Mouse (Mus musculus): ENCODE results near the gene Prrc2b. TPM values are rescaled to one million over a fixed set of nuclear protein-coding genes. Genes with fewer than 3 reads are reported as not detected.
A peak's percentile ranks its signal among the peaks of the same experiment; 100 is the strongest.

The Prrc2b gene
- polyA plus RNA-seq, 1 experiment from 2014 or later = 41.5 TPM

DNA sequence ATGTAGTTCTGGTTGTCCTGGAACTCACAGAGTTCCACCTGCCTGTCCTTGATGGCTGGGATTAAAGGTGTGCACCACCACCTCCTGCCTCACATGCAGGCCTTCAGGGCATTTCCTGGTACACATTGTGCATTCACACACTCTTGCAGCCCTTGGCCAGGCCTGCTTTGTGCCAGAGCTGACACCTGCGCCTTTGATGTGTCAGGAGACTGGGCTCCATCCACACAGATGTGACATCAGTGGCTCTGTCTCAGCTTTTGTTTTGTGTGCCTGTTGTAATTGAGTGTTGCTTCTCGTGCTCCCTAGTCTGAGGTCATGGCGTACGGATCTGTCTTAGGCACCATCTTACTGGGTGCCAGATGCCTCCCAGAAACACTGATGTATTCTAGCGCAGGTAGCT lies 30.5 kb downstream of the Prrc2b start:
- peaks cover 55% of the 10 kb centered on the region for H3K4me1 ChIP-seq
- 94% methylated on average over 5 of the region's 5 CpGs for WGBS
- H3K27me3 ChIP-seq (ENCODE audit: low read depth, poor library complexity, severe bottlenecking) = no peaks in the 10 kb centered on the region

DNA sequence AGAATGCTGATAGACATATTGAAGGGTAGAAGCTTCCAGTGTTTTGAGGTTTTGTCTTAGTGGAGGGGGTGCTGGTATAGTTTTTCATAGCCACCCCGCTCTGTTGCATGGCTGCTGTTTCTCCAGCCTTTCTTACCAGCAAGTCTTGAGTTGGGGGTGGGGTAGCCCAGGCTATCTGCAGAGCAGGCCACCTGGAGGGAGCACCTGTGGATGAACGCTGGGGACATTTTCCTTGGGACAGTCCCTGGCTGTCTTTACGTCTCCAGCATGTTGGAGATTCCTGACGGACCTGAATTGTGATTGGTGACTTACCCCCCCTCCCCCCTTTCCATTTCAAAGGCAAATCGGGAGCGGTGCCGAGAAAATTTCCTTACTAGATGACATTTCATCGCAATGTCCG lies 31.2 kb downstream of the Prrc2b start:
- Histone ChIP-seq H3K4me1 (peaks cover 47% of the 10 kb centered on the region), H3K4me3 (no peak overlapping the region), H3K9me3 (replicated peaks) (no peaks in the 10 kb centered on the region), H3K36me3 (peaks cover 60% of the 10 kb centered on the region), H3K27me3 (ENCODE audit: low read depth, poor library complexity, severe bottlenecking) (no peaks in the 10 kb centered on the region), H3K27ac (replicated peaks) (0 out of 2 replicates have a peak overlapping the region, but pooled peaks have one; percentile 46)
- DNase-seq (ENCODE audit: low spot score) = no peak
- WGBS = 81% methylated on average over 9 of the region's 9 CpGs

More for the DNA sequence above, 30.5 kb downstream of the Prrc2b start:
- no peak for DNase-seq (ENCODE audit: low spot score)
- Histone ChIP-seq H3K4me3 (no peak overlapping the region), H3K36me3 (peaks cover 57% of the 10 kb centered on the region), H3K9me3 (replicated peaks) (no peaks in the 10 kb centered on the region), H3K27ac (replicated peaks) (no peak overlapping the region)

DNA sequence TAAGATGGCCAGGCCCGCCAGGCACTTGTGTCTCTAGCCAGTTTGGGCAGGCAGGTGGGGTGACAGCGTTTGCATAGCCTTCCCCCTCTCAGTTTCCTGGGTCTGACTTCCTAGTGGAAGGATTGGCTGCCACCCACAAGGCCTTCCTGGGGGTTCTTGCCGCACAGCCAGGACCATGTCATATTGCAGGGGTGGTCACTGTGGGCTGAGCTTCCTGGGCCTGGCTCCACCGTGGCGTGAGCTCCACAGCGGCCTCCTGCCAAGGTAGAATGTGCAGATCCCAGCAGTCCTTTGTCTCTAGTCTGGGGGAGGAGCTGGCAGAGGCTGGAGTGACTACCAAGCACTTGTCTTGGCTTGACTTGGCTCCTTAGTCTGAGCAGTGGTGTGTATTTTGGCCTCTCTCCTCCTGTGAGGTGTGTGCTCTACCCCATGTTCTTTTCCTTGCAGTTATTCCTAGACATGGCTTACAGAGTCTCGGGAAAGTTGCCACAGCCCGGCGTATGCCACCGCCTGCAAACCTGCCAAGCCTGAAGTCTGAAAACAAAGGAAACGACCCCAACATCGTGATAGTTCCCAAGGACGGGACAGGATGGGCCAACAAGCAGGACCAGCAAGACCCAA lies 31.9 kb downstream of the Prrc2b start:
- Histone ChIP-seq H3K9me3 (replicated peaks) (no peaks in the 10 kb centered on the region), H3K4me3 (no peak overlapping the region), H3K27me3 (ENCODE audit: low read depth, poor library complexity, severe bottlenecking) (no peaks in the 10 kb centered on the region), H3K36me3 (peaks cover 67% of the 10 kb centered on the region), H3K4me1 (peaks cover 40% of the 10 kb centered on the region), H3K27ac (replicated peaks) (0 out of 2 replicates have a peak overlapping the region, but pooled peaks have one; percentile 10)
- WGBS = 73% methylated on average over 13 of the region's 13 CpGs
- no peak for DNase-seq (ENCODE audit: low spot score)

DNA sequence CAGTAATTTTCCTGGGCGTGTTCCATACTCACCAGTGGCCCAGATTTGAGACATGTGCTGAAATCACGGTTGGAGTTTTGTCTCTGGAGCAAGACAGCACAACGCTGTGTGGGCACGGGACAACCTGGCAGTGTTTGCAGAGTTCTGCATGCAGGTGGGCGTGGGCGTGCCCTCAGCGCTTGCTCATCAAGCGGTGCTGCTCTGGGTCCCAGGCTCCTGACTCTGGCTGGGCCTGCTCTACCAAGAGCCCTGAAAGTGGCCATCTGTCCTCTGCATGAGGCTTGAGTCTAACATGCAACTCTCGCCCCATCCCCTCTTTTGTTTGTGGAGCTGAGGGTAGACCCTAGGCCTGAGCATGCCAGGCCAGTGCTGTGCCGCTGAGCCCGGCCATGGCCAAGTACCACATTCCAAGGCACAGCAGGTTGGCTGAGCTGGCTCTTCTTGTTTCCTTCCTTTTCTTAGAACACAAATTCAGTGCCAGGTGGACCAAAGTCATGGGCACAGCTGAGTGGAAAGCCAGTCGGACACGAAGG lies 36.2 kb downstream of the Prrc2b start:
- 95% methylated on average over 13 of the region's 13 CpGs for WGBS
- H3K36me3 ChIP-seq = peaks cover 98% of the 10 kb centered on the region
- H3K4me3 ChIP-seq = no peak overlapping the region

DNA sequence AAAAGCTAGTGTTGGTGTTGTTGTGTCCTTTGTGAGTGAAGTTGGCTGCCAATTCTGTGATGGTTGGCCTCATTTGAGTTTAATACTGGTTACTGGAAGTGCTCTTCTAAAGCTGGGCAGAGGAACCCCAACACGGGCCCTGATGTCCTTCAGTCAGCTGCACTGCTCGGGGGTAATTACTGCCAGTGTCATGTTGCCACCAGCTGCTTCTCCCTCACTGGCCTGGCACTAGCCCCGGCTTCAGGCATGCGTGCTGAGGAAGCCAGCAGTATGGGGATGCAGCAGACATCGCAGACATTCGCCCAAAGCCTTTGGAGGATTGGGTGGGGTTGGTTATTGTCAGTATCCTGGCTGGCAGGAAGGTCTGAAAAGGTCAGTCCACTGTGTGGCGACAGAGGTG lies 36.8 kb downstream of the Prrc2b start:
- Histone ChIP-seq H3K4me1 (peaks cover 7% of the 10 kb centered on the region), H3K27me3 (ENCODE audit: low read depth, poor library complexity, severe bottlenecking) (no peaks in the 10 kb centered on the region), H3K9me3 (replicated peaks) (no peaks in the 10 kb centered on the region), H3K36me3 (peaks cover 98% of the 10 kb centered on the region), H3K4me3 (no peak overlapping the region), H3K27ac (replicated peaks) (no peak overlapping the region)
- 92% methylated on average over 7 of the region's 7 CpGs for WGBS
- DNase-seq (ENCODE audit: low spot score) = no peak

More for the DNA sequence above, 36.2 kb downstream of the Prrc2b start:
- DNase-seq (ENCODE audit: low spot score) = no peak
- peaks cover 12% of the 10 kb centered on the region for H3K4me1 ChIP-seq
- H3K27me3 ChIP-seq (ENCODE audit: low read depth, poor library complexity, severe bottlenecking) = no peaks in the 10 kb centered on the region
- H3K27ac ChIP-seq (replicated peaks) = no peak overlapping the region
- H3K9me3 ChIP-seq (replicated peaks) = no peaks in the 10 kb centered on the region

DNA sequence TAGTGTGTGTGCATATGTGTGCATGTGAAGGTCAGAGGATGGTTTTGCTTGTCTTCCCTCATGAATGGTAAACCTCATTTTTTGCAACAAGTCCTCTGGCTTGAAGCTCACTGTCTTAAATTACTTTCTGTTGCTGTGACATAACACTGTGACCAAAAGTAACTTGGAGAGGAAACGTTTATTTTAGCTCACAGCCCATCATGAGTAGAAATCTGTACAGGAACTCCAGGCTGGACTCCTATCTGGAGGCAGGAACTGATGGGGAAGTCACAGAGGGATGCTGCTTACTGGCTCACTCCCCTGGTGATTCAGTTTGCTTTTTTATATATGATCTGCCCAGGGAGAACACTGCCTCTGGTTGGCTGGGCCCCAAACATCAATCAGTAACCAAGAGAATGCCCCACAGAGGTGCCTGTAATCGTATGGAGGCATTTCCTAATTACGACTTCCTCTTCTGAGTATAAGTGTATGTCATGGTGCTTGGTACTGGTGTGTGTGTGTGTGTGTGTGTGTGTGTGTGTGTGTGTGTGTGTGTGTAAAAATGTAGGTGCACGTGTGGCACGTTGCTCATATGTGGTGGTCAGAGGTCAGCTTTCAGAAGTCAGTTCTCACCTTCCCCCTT lies 38.3 kb downstream of the Prrc2b start:
- H3K36me3 ChIP-seq = peaks cover 98% of the 10 kb centered on the region
- H3K27ac ChIP-seq (replicated peaks) = no peak overlapping the region
- 93% methylated on average over 5 of the region's 5 CpGs for WGBS
- H3K9me3 ChIP-seq (replicated peaks) = no peaks in the 10 kb centered on the region
- H3K4me3 ChIP-seq = no peak overlapping the region
- DNase-seq (ENCODE audit: low spot score) = no peak
- H3K27me3 ChIP-seq (ENCODE audit: low read depth, poor library complexity, severe bottlenecking) = no peaks in the 10 kb centered on the region
- no peaks in the 10 kb centered on the region for H3K4me1 ChIP-seq

DNA sequence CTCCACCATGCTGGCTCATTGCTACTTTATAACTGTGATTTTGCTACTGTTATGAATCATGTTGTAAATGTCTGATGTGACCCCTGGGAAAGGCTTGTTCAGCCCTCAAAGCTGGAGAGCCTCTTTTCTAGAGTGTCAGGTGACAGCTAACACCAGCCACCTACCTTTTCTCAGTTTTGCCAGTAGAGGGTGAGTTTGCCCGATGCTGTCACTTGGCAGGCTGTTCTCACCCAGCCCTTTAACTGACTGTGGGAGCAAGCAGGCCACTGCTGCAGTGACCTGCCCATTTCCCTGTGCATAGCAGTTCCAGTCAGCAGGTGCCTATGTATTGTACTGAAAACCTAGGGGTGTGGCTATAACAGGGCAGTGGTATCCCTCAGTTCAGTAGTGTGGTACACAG lies 39.7 kb downstream of the Prrc2b start:
- Histone ChIP-seq H3K27ac (replicated peaks) (no peak overlapping the region), H3K9me3 (replicated peaks) (no peaks in the 10 kb centered on the region), H3K4me3 (no peak overlapping the region), H3K36me3 (peaks cover 98% of the 10 kb centered on the region), H3K4me1 (no peaks in the 10 kb centered on the region), H3K27me3 (ENCODE audit: low read depth, poor library complexity, severe bottlenecking) (no peaks in the 10 kb centered on the region)
- no peak for DNase-seq (ENCODE audit: low spot score)
- WGBS = 80% methylated on average over 1 of the region's 1 CpGs

DNA sequence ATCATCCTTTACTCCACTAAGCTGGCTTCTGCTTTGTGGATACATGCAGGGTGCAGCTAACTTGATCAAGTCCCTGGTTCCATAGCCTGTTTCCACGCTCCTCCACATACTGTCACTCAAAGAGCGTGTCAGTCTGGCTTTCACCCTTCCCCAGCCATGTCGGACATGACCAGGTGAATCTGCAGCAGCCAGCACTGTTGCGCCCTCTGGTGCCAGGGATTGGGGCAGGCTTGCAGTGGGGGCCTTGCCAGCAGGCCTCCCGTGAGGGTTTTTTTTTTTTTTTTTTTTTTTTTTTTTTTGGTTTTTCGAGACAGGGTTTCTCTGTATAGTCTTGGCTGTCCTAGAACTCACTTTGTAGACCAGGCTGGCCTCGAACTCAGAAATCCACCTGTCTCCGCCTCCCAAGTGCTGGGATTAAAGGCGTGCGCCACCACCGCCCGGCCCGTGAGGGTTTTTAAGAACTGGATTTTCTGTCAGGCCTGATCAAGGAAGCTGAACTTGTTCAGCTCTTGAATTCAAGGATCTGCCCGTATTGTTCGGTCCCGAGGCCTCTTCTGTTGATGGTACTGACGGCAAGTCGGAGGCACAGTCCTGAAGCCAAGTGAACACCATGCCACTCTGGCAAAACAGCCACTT lies 41.1 kb downstream of the Prrc2b start:
- H3K36me3 ChIP-seq = peaks cover 98% of the 10 kb centered on the region
- H3K4me1 ChIP-seq = no peaks in the 10 kb centered on the region
- H3K9me3 ChIP-seq (replicated peaks) = no peaks in the 10 kb centered on the region
- H3K4me3 ChIP-seq = no peak overlapping the region
- peak; percentile 39 for DNase-seq (ENCODE audit: low spot score)
- 87% methylated on average over 17 of the region's 18 CpGs for WGBS
- no peak overlapping the region for H3K27ac ChIP-seq (replicated peaks)
- no peaks in the 10 kb centered on the region for H3K27me3 ChIP-seq (ENCODE audit: low read depth, poor library complexity, severe bottlenecking)

DNA sequence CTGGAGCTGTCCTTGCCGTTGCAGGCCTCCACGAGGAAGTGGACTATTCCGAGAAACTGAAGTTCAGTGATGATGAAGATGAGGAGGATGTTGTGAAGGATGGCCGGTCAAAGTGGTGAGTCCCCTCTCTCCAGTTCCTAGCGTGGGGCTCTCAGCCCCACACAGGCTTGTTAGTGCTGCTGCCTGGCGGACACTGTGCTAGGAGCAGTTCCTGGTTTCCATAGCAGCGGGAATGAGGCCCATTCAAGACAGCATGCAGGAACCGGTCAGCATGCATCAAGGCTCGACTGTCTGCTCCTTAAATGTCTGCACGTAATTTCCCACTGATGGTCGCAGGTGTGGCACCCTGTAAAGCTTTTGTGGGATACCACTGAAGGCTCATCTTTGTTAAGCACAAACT lies 48.1 kb downstream of the Prrc2b start:
- H3K4me1 ChIP-seq = no peaks in the 10 kb centered on the region
- 82% methylated on average over 11 of the region's 11 CpGs for WGBS
- DNase-seq (ENCODE audit: low spot score) = no peak
- no peaks in the 10 kb centered on the region for H3K9me3 ChIP-seq (replicated peaks)
- no peak overlapping the region for H3K4me3 ChIP-seq
- peaks cover 100% of the 10 kb centered on the region for H3K36me3 ChIP-seq
- no peak overlapping the region for H3K27ac ChIP-seq (replicated peaks)
- no peaks in the 10 kb centered on the region for H3K27me3 ChIP-seq (ENCODE audit: low read depth, poor library complexity, severe bottlenecking)

DNA sequence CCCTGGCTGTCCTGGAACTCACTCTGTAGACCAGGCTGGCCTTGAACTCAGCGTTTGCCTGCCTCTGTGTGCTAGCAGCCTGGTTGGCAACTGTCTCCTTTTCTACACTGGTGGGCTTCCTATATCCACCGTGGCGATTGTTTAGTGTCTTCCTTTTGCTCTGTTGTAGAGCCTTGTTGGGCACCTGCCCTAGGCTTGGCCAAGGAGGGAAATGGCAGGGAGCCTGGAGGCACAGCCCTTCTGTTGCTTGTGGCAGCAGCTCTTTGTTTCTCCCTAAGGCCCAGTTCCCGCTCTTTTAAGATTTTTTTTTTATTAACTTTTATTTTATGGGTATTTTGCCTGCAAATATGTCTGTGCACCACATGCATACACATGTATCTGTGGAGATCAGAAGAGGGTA lies 49.2 kb downstream of the Prrc2b start:
- DNase-seq (ENCODE audit: low spot score) = no peak
- Histone ChIP-seq H3K27ac (replicated peaks) (no peak overlapping the region), H3K4me1 (no peaks in the 10 kb centered on the region), H3K9me3 (replicated peaks) (no peaks in the 10 kb centered on the region), H3K27me3 (ENCODE audit: low read depth, poor library complexity, severe bottlenecking) (no peaks in the 10 kb centered on the region), H3K4me3 (no peak overlapping the region), H3K36me3 (peaks cover 100% of the 10 kb centered on the region)
- WGBS = 95% methylated on average over 4 of the region's 4 CpGs

DNA sequence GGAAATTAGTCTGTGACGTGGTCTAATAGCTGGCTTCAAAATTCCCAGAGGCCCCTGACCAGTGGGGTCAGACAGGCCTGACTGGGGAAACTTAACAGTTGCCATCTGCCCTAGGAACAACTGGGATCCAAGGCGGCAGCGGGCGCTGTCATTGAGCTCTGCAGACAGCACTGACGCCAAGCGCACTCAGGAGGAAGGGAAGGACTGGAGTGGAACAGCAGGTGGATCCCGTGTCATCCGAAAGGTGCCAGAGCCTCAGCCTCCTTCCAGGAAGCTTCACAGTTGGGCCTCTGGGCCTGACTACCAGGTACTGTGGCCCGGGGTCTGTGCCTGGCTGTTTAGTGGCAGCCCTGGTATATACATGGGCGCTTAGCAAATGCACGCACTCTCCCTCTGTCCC lies 49.8 kb downstream of the Prrc2b start:
- Histone ChIP-seq H3K27ac (replicated peaks) (no peak overlapping the region), H3K9me3 (replicated peaks) (no peaks in the 10 kb centered on the region), H3K4me1 (no peaks in the 10 kb centered on the region), H3K4me3 (no peak overlapping the region), H3K36me3 (peaks cover 100% of the 10 kb centered on the region), H3K27me3 (ENCODE audit: low read depth, poor library complexity, severe bottlenecking) (no peaks in the 10 kb centered on the region)
- 94% methylated on average over 11 of the region's 11 CpGs for WGBS
- no peak for DNase-seq (ENCODE audit: low spot score)

DNA sequence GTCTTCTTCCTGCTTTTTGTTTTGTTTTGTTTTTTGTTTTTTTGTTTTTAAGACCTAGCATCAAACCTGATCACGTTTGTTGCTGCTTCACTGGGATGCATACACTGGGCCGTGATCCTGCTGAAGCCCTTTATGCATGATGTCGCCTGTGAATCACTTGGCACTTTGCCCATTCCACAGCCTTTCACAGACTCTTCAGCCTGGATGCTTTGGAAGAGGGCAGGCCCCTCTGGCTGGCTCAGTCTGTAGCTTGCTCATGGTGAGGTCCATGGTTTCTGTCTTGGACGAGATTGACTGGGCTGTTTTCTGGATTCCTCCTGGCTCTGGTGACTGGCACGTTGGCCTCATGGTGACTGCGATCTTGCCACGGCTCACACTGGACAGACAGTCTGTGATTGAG lies 50.6 kb downstream of the Prrc2b start:
- Histone ChIP-seq H3K27ac (replicated peaks) (no peak overlapping the region), H3K9me3 (replicated peaks) (no peaks in the 10 kb centered on the region), H3K27me3 (ENCODE audit: low read depth, poor library complexity, severe bottlenecking) (no peaks in the 10 kb centered on the region), H3K4me3 (no peak overlapping the region), H3K4me1 (no peaks in the 10 kb centered on the region), H3K36me3 (peaks cover 100% of the 10 kb centered on the region)
- DNase-seq (ENCODE audit: low spot score) = no peak
- WGBS = 92% methylated on average over 7 of the region's 7 CpGs

DNA sequence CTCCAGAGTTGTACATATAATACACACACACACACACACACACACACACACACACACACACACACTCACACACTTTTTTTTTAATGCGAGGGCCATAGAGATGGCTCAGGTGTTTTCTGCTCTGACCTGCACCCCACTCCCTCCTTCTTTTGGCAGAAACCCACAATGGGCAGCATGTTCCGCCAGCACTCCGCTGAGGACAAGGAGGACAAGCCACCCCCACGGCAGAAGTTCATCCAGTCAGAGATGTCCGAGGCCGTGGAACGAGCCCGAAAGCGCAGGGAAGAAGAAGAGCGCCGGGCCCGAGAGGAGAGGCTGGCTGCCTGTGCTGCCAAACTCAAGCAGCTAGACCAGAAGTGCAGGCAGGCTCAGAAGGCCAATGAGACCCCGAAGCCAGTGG lies 53.0 kb downstream of the Prrc2b start:
- H3K36me3 ChIP-seq = peaks cover 100% of the 10 kb centered on the region
- DNase-seq (ENCODE audit: low spot score) = no peak
- H3K27ac ChIP-seq (replicated peaks) = no peak overlapping the region
- WGBS = 96% methylated on average over 13 of the region's 13 CpGs
- H3K4me3 ChIP-seq = no peak overlapping the region
- no peaks in the 10 kb centered on the region for H3K4me1 ChIP-seq
- no peaks in the 10 kb centered on the region for H3K9me3 ChIP-seq (replicated peaks)
- no peaks in the 10 kb centered on the region for H3K27me3 ChIP-seq (ENCODE audit: low read depth, poor library complexity, severe bottlenecking)

Measured in midbrain, embryonic 10.5 days (tissue).